Mouse (Mus musculus) kidney, adult 11 months (tissue): ENCODE data around the gene Cryl1.
A peak's percentile ranks its signal among the peaks of the same experiment; 100 is the strongest.

Source experiments
- DNase-seq: peaks from one replicate; pipeline ENCODE4 v3.0.0; 2022

Gene Cryl1

GRCm38 (mm10) chr14:57372348-57373102 lies 25.8 kb downstream of the Cryl1 start:
- DNase-seq, result peak; percentile 55

GRCm38 (mm10) chr14:57367327-57367726 lies 31.0 kb downstream of the Cryl1 start:
- DNase-seq, result peak; percentile 44

GRCm38 (mm10) chr14:57366724-57367123 lies 31.6 kb downstream of the Cryl1 start:
- DNase-seq, result no peak

- peak; percentile 67 for DNase-seq
Measured at GRCm38 (mm10) chr14:57365341-57365740, 33.0 kb downstream of the Cryl1 start.

GRCm38 (mm10) chr14:57363833-57364232 lies 34.5 kb downstream of the Cryl1 start:
- DNase-seq, result peak; percentile 41

GRCm38 (mm10) chr14:57362726-57363660 lies 35.3 kb downstream of the Cryl1 start:
- peak; percentile 61 for DNase-seq

- DNase-seq, result no peak
Measured at GRCm38 (mm10) chr14:57357030-57357429, 41.3 kb downstream of the Cryl1 start.

GRCm38 (mm10) chr14:57351521-57352235 lies 46.7 kb downstream of the Cryl1 start:
- DNase-seq, result no peak

- DNase-seq, result no peak
Measured at GRCm38 (mm10) chr14:57349955-57350354, 48.4 kb downstream of the Cryl1 start.

GRCm38 (mm10) chr14:57348155-57348554 lies 50.2 kb downstream of the Cryl1 start:
- no peak for DNase-seq

- DNase-seq, result no peak
Measured at GRCm38 (mm10) chr14:57346135-57346534, 52.2 kb downstream of the Cryl1 start.

- peak; percentile 22 for DNase-seq
Measured at GRCm38 (mm10) chr14:57344781-57345492, 53.4 kb downstream of the Cryl1 start.

- DNase-seq, result peak; percentile 76
Measured at GRCm38 (mm10) chr14:57343057-57343750, 55.1 kb downstream of the Cryl1 start.

GRCm38 (mm10) chr14:57342316-57343055 lies 55.8 kb downstream of the Cryl1 start:
- DNase-seq, result no peak

- no peak for DNase-seq
Measured at GRCm38 (mm10) chr14:57338666-57339065, 59.7 kb downstream of the Cryl1 start.

GRCm38 (mm10) chr14:57334833-57335232 lies 63.5 kb downstream of the Cryl1 start:
- no peak for DNase-seq

GRCm38 (mm10) chr14:57332503-57332902 lies 65.8 kb downstream of the Cryl1 start:
- DNase-seq, result no peak

- no peak for DNase-seq
Measured at GRCm38 (mm10) chr14:57331097-57331496, 67.2 kb downstream of the Cryl1 start.

GRCm38 (mm10) chr14:57329600-57329999 lies 68.7 kb downstream of the Cryl1 start:
- DNase-seq, result no peak

GRCm38 (mm10) chr14:57326771-57327170 lies 71.6 kb downstream of the Cryl1 start:
- no peak for DNase-seq

- no peak for DNase-seq
Measured at GRCm38 (mm10) chr14:57318812-57319211, 79.5 kb downstream of the Cryl1 start.
